Mouse (Mus musculus) embryonic facial prominence, embryonic 15.5 days (tissue): ENCODE data around the gene Rab3gap2. TPM values are rescaled to one million over a fixed set of nuclear protein-coding genes. Genes with fewer than 3 reads are reported as not detected.
"Not testable (repeated sequence)": the region's sequence is repeated elsewhere in the genome, so short reads cannot be mapped to it uniquely, and the experiment has no call there.

Experiments used
- ATAC-seq: fragments of 200-750 bp; cut with Nextera tagmentation; 2 replicates; pipeline ENCODE4 v1.8.0; 2017; ENCODE audit warnings: low read depth, moderate TSS enrichment; ENCODE audit not compliant: insufficient number of reproducible peaks, low FRiP score, low TSS enrichment
- H3K27ac ChIP-seq: fragments of 300-500 bp; sonication (generic); replicated peaks from 2 replicates; pipeline ENCODE4 v1.5.1; 2015; ENCODE audit warnings: mild to moderate bottlenecking, inconsistent platforms
- H3K27me3 ChIP-seq: fragments of 300-500 bp; sonication (generic); 2 replicates; pipeline ENCODE4 v1.6.1; 2015; ENCODE audit warnings: inconsistent platforms
- H3K36me3 ChIP-seq: fragments of 300-500 bp; sonication (generic); 2 replicates; pipeline ENCODE4 v1.6.1; 2015; ENCODE audit warnings: mild to moderate bottlenecking, inconsistent platforms
- H3K4me1 ChIP-seq: fragments of 300-500 bp; sonication (generic); 2 replicates; pipeline ENCODE4 v1.6.1; 2015; ENCODE audit warnings: inconsistent platforms
- H3K4me2 ChIP-seq: fragments of 300-500 bp; sonication (generic); replicated peaks from 2 replicates; pipeline ENCODE4 v1.6.1; 2015; ENCODE audit warnings: mild to moderate bottlenecking, inconsistent platforms
- H3K4me3 ChIP-seq: fragments of 300-500 bp; sonication (generic); replicated peaks from 2 replicates; pipeline ENCODE4 v1.5.1; 2015; ENCODE audit warnings: mild to moderate bottlenecking, inconsistent platforms
- H3K9ac ChIP-seq: fragments of 300-500 bp; sonication (generic); 2 replicates; pipeline ENCODE4 v1.6.1; 2015; ENCODE audit warnings: inconsistent platforms
- H3K9me3 ChIP-seq: fragments of 300-500 bp; sonication (generic); replicated peaks from 2 replicates; pipeline ENCODE4 v1.6.1; 2016; ENCODE audit warnings: inconsistent platforms
- WGBS: fragments of 180-500 bp; shearing (Covaris S2); methylation state at CpG from one replicate; pipeline ENCODE4 v1.1.7; 2015; 5-methylcytosine and 5-hydroxymethylcytosine counted together
- polyA plus RNA-seq: library from polyadenylated mRNA; unstranded; fragments of >200 nt; fragmentation: Nextera tagmentation; extraction: Ambion mirVana; gene quantifications from 2 replicates; pipeline ENCODE4 v1.2.1, GENCODE M21; 2015

The Rab3gap2 gene
- polyA plus RNA-seq, 1 experiment from 2014 or later: 22.0 TPM

- H3K36me3 ChIP-seq: peaks cover 43% of the 10 kb centered on the region
Measured at GRCm38 (mm10) chr1:185308334-185308733, 104.4 kb downstream of the Rab3gap2 start.

GRCm38 (mm10) chr1:185308908-185309307, 105.0 kb downstream of the Rab3gap2 start:
- no peaks in the 10 kb centered on the region for H3K4me1 ChIP-seq
- H3K9ac ChIP-seq: no peak overlapping the region
- no peak overlapping the region for H3K4me3 ChIP-seq
- 69% methylated on average over 4 of the region's 4 CpGs for WGBS
- H3K36me3 ChIP-seq: peaks cover 46% of the 10 kb centered on the region
- ATAC-seq: no peak
- no peaks in the 10 kb centered on the region for H3K9me3 ChIP-seq
- no peak overlapping the region for H3K4me2 ChIP-seq
- H3K27ac ChIP-seq: no peak overlapping the region
- H3K27me3 ChIP-seq: no peaks in the 10 kb centered on the region

More at GRCm38 (mm10) chr1:185308334-185308733, 104.4 kb downstream of the Rab3gap2 start:
- no peak for ATAC-seq
- WGBS: 97% methylated on average over 2 of the region's 2 CpGs
- Histone ChIP-seq H3K9ac (no peak overlapping the region), H3K9me3 (no peaks in the 10 kb centered on the region), H3K4me2 (no peak overlapping the region), H3K27me3 (no peaks in the 10 kb centered on the region), H3K4me1 (no peaks in the 10 kb centered on the region), H3K27ac (no peak overlapping the region), H3K4me3 (no peak overlapping the region)

GRCm38 (mm10) chr1:185311949-185312348, 108.0 kb downstream of the Rab3gap2 start:
- Histone ChIP-seq H3K27ac (no peak overlapping the region), H3K27me3 (no peaks in the 10 kb centered on the region), H3K4me1 (no peaks in the 10 kb centered on the region), H3K9ac (no peak overlapping the region), H3K4me2 (no peak overlapping the region), H3K4me3 (no peak overlapping the region), H3K9me3 (no peaks in the 10 kb centered on the region), H3K36me3 (peaks cover 56% of the 10 kb centered on the region)
- WGBS: 84% methylated on average over 9 of the region's 9 CpGs
- no peak for ATAC-seq

- H3K36me3 ChIP-seq: peaks cover 60% of the 10 kb centered on the region
- H3K27ac ChIP-seq: no peak overlapping the region
Measured at GRCm38 (mm10) chr1:185314546-185314945, 110.6 kb downstream of the Rab3gap2 start.

GRCm38 (mm10) chr1:185315846-185316568, 112.1 kb downstream of the Rab3gap2 start:
- Histone ChIP-seq H3K9me3 (no peaks in the 10 kb centered on the region), H3K9ac (no peak overlapping the region), H3K27ac (no peak overlapping the region), H3K4me1 (no peaks in the 10 kb centered on the region), H3K4me3 (no peak overlapping the region), H3K4me2 (no peak overlapping the region), H3K27me3 (no peaks in the 10 kb centered on the region), H3K36me3 (peaks cover 69% of the 10 kb centered on the region)
- no peak for ATAC-seq
- WGBS: 87% methylated on average over 16 of the region's 16 CpGs

More at GRCm38 (mm10) chr1:185314546-185314945, 110.6 kb downstream of the Rab3gap2 start:
- H3K9me3 ChIP-seq: no peaks in the 10 kb centered on the region
- no peak overlapping the region for H3K9ac ChIP-seq
- no peak overlapping the region for H3K4me3 ChIP-seq
- H3K27me3 ChIP-seq: no peaks in the 10 kb centered on the region
- 90% methylated on average over 4 of the region's 4 CpGs for WGBS
- H3K4me1 ChIP-seq: no peaks in the 10 kb centered on the region
- ATAC-seq: no peak
- H3K4me2 ChIP-seq: no peak overlapping the region

GRCm38 (mm10) chr1:185327754-185328345, 123.9 kb downstream of the Rab3gap2 start:
- not testable (repeated sequence) for H3K9ac ChIP-seq, H3K9me3 ChIP-seq, H3K27me3 ChIP-seq, H3K27ac ChIP-seq, ATAC-seq
- peak overlapping the region; percentile 60 for H3K4me2 ChIP-seq
- H3K36me3 ChIP-seq: peaks cover 39% of the 10 kb centered on the region
- WGBS: 54% methylated on average over 3 of the region's 3 CpGs
- peaks cover 14% of the 10 kb centered on the region; the same call in 1 of the 2 replicates for H3K4me1 ChIP-seq
- peak overlapping the region; percentile 97 for H3K4me3 ChIP-seq

- H3K4me3 ChIP-seq: peak within 1 kb of the TSS; percentile 97
- under 1% methylated on average over 76 of the region's 76 CpGs for WGBS
- no peaks in the 10 kb centered on the region for H3K9me3 ChIP-seq
- peaks cover 20% of the 10 kb centered on the region for H3K4me1 ChIP-seq
- peak within 1 kb of the TSS; percentile 93 for H3K27ac ChIP-seq
- peaks cover 28% of the 10 kb centered on the region for H3K36me3 ChIP-seq
- ATAC-seq: peak; percentile 81
- peak within 1 kb of the TSS; percentile 60 for H3K4me2 ChIP-seq
- H3K27me3 ChIP-seq: no peaks in the 10 kb centered on the region
- peak within 1 kb of the TSS; percentile 97 for H3K9ac ChIP-seq
Measured at GRCm38 (mm10) chr1:185328721-185329610, 125.0 kb downstream of the Rab3gap2 start, which contains the start of gene Iars2. Gene Iars2, minus strand, starts transcription at chr1:185329396.

GRCm38 (mm10) chr1:185329851-185330250, 125.9 kb downstream of the Rab3gap2 start:
- peak overlapping the region; percentile 60 for H3K4me2 ChIP-seq
- no peaks in the 10 kb centered on the region for H3K9me3 ChIP-seq
- peaks cover 20% of the 10 kb centered on the region for H3K4me1 ChIP-seq
- peak overlapping the region; percentile 97; the same call in 1 of the 2 replicates for H3K4me3 ChIP-seq
- WGBS: 92% methylated on average over 8 of the region's 8 CpGs
- no peak overlapping the region for H3K9ac ChIP-seq
- no peaks in the 10 kb centered on the region for H3K27me3 ChIP-seq
- H3K27ac ChIP-seq: no peak overlapping the region
- ATAC-seq: no peak
- H3K36me3 ChIP-seq: peaks cover 21% of the 10 kb centered on the region

GRCm38 (mm10) chr1:185331364-185331763, 127.4 kb downstream of the Rab3gap2 start:
- H3K36me3 ChIP-seq: peaks cover 8% of the 10 kb centered on the region; the same call in 1 of the 2 replicates
- H3K9me3 ChIP-seq: no peaks in the 10 kb centered on the region
- H3K27me3 ChIP-seq: no peaks in the 10 kb centered on the region
- no peak for ATAC-seq
- WGBS: 44% methylated on average over 5 of the region's 5 CpGs
- H3K4me3 ChIP-seq: peak overlapping the region; percentile 81; the same call in 1 of the 2 replicates
- peak overlapping the region; percentile 72 for H3K4me2 ChIP-seq
- H3K9ac ChIP-seq: no peak overlapping the region
- H3K27ac ChIP-seq: no peak overlapping the region
- H3K4me1 ChIP-seq: peaks cover 20% of the 10 kb centered on the region

- 0% methylated on average over 32 of the region's 32 CpGs for WGBS
Measured at GRCm38 (mm10) chr1:185331983-185332430, 128.1 kb downstream of the Rab3gap2 start, which contains the start of gene Bpnt1. Gene Bpnt1, plus strand, starts transcription at chr1:185332149.

More at GRCm38 (mm10) chr1:185331983-185332430, 128.1 kb downstream of the Rab3gap2 start, which contains the start of gene Bpnt1:
- Histone ChIP-seq H3K4me3 (peak within 1 kb of the TSS; percentile 81), H3K27me3 (no peaks in the 10 kb centered on the region), H3K36me3 (peaks cover 2% of the 10 kb centered on the region; the same call in 1 of the 2 replicates), H3K4me1 (peaks cover 20% of the 10 kb centered on the region), H3K27ac (peak within 1 kb of the TSS; percentile 90), H3K9ac (peak within 1 kb of the TSS; percentile 65), H3K9me3 (no peaks in the 10 kb centered on the region), H3K4me2 (peak within 1 kb of the TSS; percentile 72)
- peak; percentile 84 for ATAC-seq
